Comparison of ENCODE assay signal across 9 mouse cellular contexts in the genomic region with DNA sequence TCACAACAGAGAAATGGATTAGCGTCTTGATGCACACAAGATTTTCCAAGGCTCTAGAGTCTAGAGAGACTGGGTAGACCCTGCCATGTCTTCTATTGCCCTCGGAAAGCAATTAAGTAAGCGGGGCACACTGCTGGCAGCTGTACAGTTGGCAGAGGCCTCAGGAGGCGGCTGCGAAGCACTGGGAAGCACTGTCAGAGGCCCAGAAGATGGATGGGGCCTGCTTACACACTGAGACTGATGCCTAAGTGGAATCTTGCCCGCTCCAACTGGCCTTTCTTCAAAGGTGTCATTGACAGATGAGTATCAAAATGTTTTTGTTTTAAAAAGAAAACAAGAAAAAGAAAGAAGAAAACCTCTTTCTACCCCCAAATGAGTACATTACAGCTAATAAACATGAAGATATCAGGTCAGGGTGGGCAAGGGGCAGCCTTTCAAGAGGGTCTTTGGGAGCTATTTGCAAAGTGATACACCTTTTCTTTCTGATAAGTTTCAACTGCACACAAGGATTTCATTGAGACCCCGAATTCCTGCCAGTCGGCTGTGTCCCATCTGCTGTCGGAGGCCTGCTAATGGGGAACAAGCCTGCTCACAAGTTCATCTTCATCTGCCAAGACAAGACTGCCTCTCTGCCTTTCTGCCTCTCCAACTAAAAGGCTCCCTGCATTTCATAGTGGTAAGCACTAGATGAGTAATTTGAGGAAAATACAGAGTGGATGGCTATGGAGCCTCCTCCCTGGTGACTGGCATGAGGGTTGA.
DNase-seq lines count a peak whose midpoint lies in the region; ATAC-seq lines count a peak whose summit lies in the region.
"Had no signal": no experiment of that assay in that cellular context is flagged by ENCODE, and none has a peak within 500 bp of the region (broad histone marks: within the 10 kb centered on the region; RNA-seq: fewer than 3 reads in every experiment).

No protein-coding gene starts in this region.

- peak; percentile 70 to 85 for DNase-seq in cerebellum, postnatal 10 days
- peak; percentile 13 for DNase-seq in kidney, adult 11 months
- no peak for DNase-seq in kidney, postnatal 10 days
- peak; percentile 32 for DNase-seq in right cerebral cortex, postnatal 14 days
- no peak for DNase-seq in right cerebral cortex, postnatal 36 days (ENCODE audit: low spot score in 2 of 2)
- peak; percentile 33 for DNase-seq in ovary, postnatal 36 days (ENCODE audit: low spot score)
- no peak for DNase-seq in kidney, postnatal 14 days
- DNase-seq: embryo, embryonic 11 days had no signal

- ATAC-seq in cerebellum, adult (ENCODE audit: insufficient number of reproducible peaks, low FRiP score, low TSS enrichment): no peak

Comparison
In these comparisons a context has a peak if more than half of its experiments do, and no peak if none do; other contexts are left out.
1. DNase-seq: peak in cerebellum, postnatal 10 days (2 of 2), kidney, adult 11 months (single experiment), right cerebral cortex, postnatal 14 days (single experiment) and ovary, postnatal 36 days (single experiment); none in kidney, postnatal 10 days (single experiment), right cerebral cortex, postnatal 36 days (0 of 2) and kidney, postnatal 14 days (single experiment).